In genomic region chr2:45608926-45609325, GRCm38 (mm10) we compare ENCODE assay signal across 28 mouse cellular contexts.
"Had no signal": no experiment of that assay in that cellular context is flagged by ENCODE, and none has a peak within 500 bp of the region (broad histone marks: within the 10 kb centered on the region; RNA-seq: fewer than 3 reads in every experiment).

No protein-coding gene starts in this region.

- H3K4me3 ChIP-seq: embryonic facial prominence, embryonic 10.5 days; embryonic facial prominence, embryonic 12.5 days; embryonic facial prominence, embryonic 13.5 days; embryonic facial prominence, embryonic 15.5 days; erythroblast, embryonic 14.5 days; forebrain, embryonic 10.5 days; forebrain, embryonic 12.5 days; forebrain, embryonic 13.5 days; forebrain, embryonic 15.5 days; gastrocnemius, adult 2 months; heart, adult 2 months had no signal

- H3K27ac ChIP-seq: embryonic facial prominence, embryonic 10.5 days; embryonic facial prominence, embryonic 12.5 days; embryonic facial prominence, embryonic 13.5 days; embryonic facial prominence, embryonic 15.5 days; forebrain, embryonic 10.5 days; forebrain, embryonic 12.5 days; forebrain, embryonic 13.5 days; forebrain, embryonic 15.5 days; gastrocnemius, adult 2 months; heart, adult 2 months had no signal

- H3K27me3 ChIP-seq: embryonic facial prominence, embryonic 12.5 days; embryonic facial prominence, embryonic 13.5 days; embryonic facial prominence, embryonic 15.5 days; forebrain, embryonic 12.5 days; forebrain, embryonic 13.5 days; forebrain, embryonic 15.5 days had no signal

- DNase-seq: cerebellum, adult 2 months; cerebellum, adult 8-10 months; cerebellum, adult 9-10 months; cerebellum, adult 9-11 months; cerebellum, postnatal 10 days; cerebellum, postnatal 14 days; cerebellum, postnatal 25 days; cerebellum, postnatal 36 days; embryo, embryonic 11 days; forebrain, postnatal 0 days; gastrocnemius, adult 2 months; gastrocnemius, postnatal 10 days; gastrocnemius, postnatal 14 days; gastrocnemius, postnatal 25 days; heart, adult 11 months; heart, adult 18-20 months; heart, adult 2 months had no signal

- H3K9me3 ChIP-seq: embryonic facial prominence, embryonic 10.5 days; embryonic facial prominence, embryonic 12.5 days; embryonic facial prominence, embryonic 13.5 days; embryonic facial prominence, embryonic 15.5 days; forebrain, embryonic 10.5 days; forebrain, embryonic 12.5 days; forebrain, embryonic 13.5 days; forebrain, embryonic 15.5 days had no signal

- H3K36me3 ChIP-seq: embryonic facial prominence, embryonic 10.5 days; embryonic facial prominence, embryonic 12.5 days; embryonic facial prominence, embryonic 13.5 days; embryonic facial prominence, embryonic 15.5 days; forebrain, embryonic 10.5 days; forebrain, embryonic 12.5 days; forebrain, embryonic 15.5 days had no signal

- H3K4me1 ChIP-seq: embryonic facial prominence, embryonic 10.5 days; embryonic facial prominence, embryonic 12.5 days; embryonic facial prominence, embryonic 13.5 days; embryonic facial prominence, embryonic 15.5 days; forebrain, embryonic 10.5 days; forebrain, embryonic 12.5 days; forebrain, embryonic 13.5 days; forebrain, embryonic 15.5 days had no signal

- H3K9ac ChIP-seq: embryonic facial prominence, embryonic 12.5 days; embryonic facial prominence, embryonic 13.5 days; embryonic facial prominence, embryonic 15.5 days; forebrain, embryonic 12.5 days; forebrain, embryonic 13.5 days; forebrain, embryonic 15.5 days; forebrain, postnatal 0 days had no signal

- H3K4me2 ChIP-seq: embryonic facial prominence, embryonic 12.5 days; embryonic facial prominence, embryonic 13.5 days; embryonic facial prominence, embryonic 15.5 days; forebrain, embryonic 12.5 days; forebrain, embryonic 13.5 days; forebrain, embryonic 15.5 days had no signal

- ATAC-seq: forebrain, embryonic 13.5 days; forebrain, embryonic 14.5 days; forebrain, embryonic 15.5 days; forebrain, embryonic 16.5 days; forebrain, postnatal 0 days had no signal
